Mouse (Mus musculus) C2C12 (cell line): Measurements from ENCODE around the gene Ankfy1.

Experiments
- CEBPB ChIP-seq: IDR thresholded peaks from one replicate; pipeline ENCODE4 v1.6.1; 2011; ENCODE audit warnings: low read depth, mild to moderate bottlenecking, control low read depth, moderate library complexity
- CTCF ChIP-seq: IDR thresholded peaks from one replicate; pipeline ENCODE4 v1.5.1; 2011; ENCODE audit not compliant: control insufficient read depth, insufficient read depth, insufficient read length
- MAX ChIP-seq: IDR thresholded peaks from one replicate; pipeline ENCODE4 v1.6.1; 2011; ENCODE audit warnings: mild to moderate bottlenecking, control low read depth
- MYOD1 ChIP-seq: IDR thresholded peaks from one replicate; pipeline ENCODE4 v1.6.1; 2011; ENCODE audit warnings: low read depth; ENCODE audit not compliant: control insufficient read depth, insufficient read length
- MYOG ChIP-seq: IDR thresholded peaks from one replicate; pipeline ENCODE4 v1.6.1; 2011; ENCODE audit not compliant: control insufficient read depth, insufficient read length; ENCODE audit errors: extremely low read depth

GRCm38 (mm10) chr11:72770816-72771215 lies 81.0 kb downstream of the Ankfy1 start:
- no peak for TF ChIP-seq CTCF
- TF ChIP-seq MYOD1 = no peak
- TF ChIP-seq MAX = no peak
- TF ChIP-seq CEBPB = no peak
- TF ChIP-seq MYOG = no peak
